Mouse (Mus musculus): ENCODE results near the gene Atp8a1.
"Not testable (repeated sequence)": the region's sequence is repeated elsewhere in the genome, so short reads cannot be mapped to it uniquely, and the experiment has no call there.

Gene Atp8a1

DNA sequence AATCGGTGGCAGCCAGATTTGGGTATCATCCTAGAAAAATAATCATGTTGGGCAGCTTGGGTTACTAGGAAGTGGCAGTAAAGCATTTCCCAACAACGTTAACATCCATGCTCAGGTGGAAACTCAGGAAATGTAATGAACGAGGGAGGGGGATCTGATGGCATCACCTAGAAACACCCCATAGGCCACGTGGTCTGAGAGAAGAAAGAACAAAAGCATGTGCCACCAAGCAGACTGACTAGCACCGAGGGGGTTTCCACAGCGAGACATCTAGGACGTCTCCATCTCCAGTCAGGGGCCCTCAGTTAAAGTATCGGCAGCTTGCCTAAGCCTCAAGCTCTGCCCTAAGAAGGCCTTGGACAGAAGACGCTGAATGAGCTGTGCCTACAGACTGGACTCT is 21.0 kb downstream of the Atp8a1 start:
- DNase-seq (ENCODE audit: low spot score), result no peak

DNA sequence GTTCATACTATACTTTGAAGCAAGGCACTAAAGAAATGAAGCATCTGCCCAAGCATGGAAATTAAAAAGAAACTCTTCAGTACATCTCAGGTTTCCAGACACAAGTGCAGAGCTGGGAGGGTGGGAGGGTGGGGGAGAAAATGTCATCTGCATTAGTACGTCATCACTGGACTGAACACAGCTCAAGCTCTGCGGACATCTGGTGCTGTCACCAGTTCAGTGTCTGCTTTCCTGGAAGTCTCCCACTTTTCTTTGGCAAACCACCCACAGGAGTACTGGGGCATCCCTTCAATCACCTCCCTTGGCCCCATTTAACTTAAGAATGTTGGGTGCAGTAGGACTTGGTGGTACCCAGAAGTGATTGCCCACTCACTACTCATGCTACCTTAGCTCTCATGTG is 22.6 kb downstream of the Atp8a1 start:
- no peak for DNase-seq (ENCODE audit: low spot score)

DNA sequence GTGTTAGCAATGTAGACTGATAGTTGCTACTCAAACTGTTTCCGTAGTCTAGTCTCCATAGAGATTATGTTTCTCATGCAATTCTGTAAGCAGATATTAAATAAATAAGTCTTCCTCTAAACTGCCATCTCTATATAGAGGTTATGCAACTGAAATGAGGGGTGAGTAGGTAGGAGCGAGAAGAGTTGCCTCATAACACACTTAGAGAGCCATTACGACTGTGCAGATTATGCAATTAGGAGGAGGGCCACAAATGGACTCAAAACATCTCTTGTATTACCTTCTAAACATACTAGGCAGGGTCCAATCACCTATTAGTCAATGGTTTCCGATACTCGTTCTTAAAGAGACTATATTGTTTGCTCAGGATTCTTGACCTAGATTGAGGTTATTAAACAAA is 23.5 kb downstream of the Atp8a1 start:
- DNase-seq (ENCODE audit: low spot score), result no peak

DNA sequence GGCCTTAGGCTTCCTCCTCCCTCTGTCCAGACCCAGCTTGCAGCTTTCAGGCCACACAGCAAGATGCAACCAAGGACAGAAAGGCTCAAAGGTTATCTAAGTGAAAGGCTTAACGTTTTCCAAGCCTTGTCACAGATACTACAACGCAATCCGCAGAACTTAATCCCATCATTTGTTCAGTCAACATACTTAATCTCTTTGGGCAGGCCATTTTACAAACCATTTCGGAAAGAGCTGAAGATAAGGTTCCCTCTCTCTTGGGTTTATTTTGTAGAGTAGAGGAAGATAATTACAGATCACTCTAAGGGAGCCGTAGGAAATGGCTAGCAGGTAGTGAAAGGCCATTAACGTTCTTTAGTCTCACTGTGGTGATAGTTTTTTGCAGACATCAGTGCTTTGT is 24.6 kb downstream of the Atp8a1 start:
- no peak for DNase-seq (ENCODE audit: low spot score)

DNA sequence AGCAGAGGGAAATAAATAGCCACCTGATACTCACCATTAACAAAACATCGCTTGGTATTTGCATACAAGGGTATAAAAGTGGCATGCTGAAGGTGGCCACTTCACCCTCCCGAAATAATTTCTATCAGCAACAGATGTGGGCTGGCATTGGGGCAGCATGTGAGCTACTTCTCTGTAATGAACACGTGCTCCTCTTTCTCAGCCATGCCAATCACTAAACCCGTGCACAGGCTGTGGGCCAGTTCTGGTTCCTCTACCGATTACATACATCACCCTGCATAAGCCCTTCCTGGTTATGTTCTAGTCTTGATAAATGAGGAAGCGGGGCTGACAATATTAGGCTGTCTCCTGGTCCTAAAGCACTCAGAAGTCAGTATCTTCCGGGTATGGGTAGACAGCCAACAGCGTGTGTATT is 25.2 kb downstream of the Atp8a1 start:
- no peak for DNase-seq (ENCODE audit: low spot score)

DNA sequence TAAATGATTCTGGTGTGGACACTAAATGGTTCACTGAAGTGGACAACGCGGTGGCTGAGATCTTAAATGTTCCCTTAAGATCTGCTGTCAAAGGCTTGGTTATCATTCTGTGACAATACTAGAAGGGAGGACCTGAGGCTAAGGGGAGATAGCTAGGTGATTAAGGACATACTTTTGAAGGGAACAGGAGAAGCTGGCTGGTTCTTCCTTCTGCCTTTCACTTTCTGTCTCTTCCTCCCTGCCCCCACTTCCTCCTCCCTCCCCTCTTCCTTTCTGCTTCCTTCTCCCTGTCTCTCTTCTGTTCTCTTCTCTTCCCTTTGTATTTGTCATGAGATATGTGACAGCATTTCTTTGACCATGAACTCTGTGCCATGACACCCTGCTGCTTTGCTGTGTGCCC is 26.0 kb downstream of the Atp8a1 start:
- no peak for DNase-seq (ENCODE audit: low spot score)

DNA sequence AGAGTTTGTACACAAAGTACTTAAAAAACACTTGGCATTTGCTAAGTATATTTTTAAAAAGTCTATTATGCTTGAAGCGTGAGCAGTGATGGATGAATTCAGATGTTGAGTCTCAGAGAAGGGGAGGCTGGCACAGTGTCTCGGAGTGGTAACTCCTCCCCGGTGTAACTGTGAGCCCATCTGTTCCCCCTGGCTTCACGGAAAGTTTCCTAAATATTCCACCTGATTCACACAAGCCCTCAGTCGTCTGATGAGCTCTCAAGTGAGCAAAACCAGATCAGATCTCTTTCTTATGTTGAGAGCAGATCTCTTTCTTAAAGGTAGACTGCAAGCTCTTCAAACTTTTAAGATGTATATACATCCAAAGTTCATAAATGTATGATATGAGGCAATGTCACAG is 27.8 kb downstream of the Atp8a1 start:
- no peak for DNase-seq (ENCODE audit: low spot score)

DNA sequence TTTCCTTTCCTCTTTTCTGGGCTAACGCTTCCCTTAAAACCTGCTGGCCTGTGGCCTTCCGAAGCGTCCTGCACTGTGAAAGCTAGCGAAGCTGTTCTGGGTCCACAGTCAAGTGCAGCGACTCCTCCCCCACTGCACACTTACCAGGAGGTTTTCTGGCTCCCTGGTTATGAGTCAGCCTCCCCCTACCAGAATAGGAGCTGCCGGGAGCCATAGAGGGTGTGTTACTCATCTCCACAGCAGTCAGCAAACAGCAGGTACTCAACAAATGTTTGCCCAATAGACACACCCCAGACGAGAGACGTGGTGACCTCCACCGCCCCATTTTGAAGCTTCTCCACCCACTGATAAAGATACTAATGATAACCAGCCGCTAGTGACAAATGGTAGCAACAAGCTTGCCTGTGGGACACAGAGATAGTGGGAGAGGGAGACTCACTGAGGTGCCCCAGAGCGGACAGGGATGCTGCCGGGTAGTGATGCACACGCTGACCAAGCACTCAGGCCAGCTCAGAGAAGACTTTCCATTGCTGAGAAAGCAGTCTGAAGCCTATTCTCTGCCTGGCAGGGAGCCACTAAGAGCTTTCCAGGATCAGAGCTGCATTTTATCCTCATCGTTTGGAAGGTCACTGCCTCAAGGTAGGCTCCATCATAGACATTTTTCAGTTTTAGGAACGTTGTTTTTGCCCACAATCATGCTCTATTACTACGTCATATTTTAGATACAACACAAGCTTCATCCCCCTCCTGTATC is 31.5 kb downstream of the Atp8a1 start:
- DNase-seq (ENCODE audit: low spot score), result no peak

DNA sequence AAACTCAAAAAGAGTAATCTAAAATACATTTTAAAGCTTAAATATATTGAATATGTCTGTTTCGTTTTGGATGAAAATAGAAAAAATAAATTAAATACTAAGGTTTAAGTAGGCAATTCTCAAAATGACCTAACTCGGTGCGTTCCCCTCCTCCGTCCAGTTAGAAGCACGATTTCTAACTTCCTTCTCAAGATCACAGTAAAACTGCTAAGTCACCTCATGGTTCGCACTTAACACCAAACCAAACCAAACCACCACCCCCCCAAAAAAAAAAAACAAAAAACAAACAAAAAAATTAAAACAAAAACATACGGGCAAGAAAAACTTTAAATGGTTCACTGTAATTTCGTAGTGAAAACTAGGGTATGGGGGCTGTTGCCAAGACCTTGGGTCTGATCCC is 32.2 kb downstream of the Atp8a1 start:
- not testable (repeated sequence) for DNase-seq (ENCODE audit: low spot score)

DNA sequence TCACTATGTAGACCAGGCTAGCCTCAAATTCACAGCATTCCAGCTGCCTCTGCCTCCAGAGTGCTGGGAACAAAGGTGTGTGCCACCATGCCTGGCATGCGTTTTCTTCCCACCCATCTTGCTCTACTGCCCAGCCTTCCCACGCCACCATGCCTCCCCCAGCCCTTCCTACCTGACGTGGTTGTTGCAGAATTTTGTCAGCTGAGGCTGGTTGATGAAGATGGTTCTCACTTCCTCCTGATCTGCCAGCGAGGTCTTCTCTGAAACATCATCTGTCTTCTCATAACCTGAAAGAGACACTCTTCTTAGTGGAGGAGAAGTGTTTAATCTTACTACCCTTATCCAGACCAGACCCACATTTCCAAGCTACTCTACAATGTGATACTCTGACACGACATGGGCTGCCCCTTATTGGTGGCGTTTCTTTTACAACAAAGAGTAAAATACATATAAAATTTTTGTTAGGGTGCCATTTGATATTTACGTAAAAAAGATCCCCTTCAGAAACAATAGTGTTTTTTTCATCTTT is 32.7 kb downstream of the Atp8a1 start:
- DNase-seq (ENCODE audit: low spot score), result no peak

DNA sequence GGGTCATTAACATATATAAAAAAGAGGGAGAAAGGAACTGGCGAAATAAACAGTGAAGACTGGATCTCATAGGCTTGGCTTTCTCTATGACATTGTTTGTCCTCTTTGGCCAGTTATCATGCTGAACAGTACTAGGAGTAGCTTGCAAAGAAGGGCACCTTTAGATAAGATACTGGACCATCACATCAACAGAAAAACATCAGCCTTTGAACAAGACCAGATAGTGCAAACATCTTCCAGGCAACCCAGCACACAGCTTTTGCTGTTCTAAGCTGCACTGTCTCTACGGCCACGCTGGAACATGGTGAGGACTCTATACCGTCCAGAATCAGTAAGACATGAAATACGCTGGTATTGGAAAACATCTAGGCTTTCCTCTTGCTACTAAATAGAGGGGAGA is 33.9 kb downstream of the Atp8a1 start:
- no peak for DNase-seq (ENCODE audit: low spot score)

DNA sequence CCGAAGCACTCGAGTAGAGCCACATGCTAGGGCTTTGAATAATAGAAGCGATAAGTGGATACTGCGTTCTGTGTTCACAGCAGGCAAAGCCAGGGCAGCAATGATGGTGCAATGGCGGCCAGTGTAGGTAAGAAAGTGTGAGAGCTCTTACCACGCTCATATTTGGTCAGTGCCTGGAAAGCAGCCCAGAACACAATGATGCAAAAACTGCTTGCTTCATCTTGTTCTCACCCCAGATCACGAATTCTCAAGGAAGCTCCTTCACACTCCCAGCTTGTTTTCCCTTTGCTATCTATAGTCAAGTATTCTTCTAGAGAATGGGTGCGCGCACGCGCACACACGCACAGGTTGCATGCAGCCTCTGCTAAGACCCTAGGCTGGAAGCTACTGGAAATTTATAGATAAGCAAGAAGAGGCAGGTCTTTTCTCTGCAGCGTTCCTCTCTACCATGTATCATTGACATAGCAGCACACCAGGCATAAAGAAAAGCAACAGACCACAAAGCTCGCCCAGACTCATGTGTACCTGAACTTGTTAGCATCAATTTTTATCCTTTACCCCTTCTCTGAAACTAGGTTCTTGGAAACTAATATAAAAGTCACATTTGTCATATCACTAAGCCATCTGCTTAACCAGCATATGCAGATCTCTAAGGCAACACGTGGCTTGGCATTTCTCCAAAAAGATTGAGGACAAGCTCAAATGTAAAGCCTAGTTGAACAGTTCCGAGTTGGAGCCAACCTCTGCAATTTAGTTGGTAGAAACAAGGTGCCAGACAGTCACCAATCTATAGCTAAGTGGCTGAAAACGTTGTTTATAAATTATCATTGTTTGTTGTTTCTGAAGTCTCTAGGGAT is 44.8 kb downstream of the Atp8a1 start:
- no peak for DNase-seq (ENCODE audit: low spot score)

DNA sequence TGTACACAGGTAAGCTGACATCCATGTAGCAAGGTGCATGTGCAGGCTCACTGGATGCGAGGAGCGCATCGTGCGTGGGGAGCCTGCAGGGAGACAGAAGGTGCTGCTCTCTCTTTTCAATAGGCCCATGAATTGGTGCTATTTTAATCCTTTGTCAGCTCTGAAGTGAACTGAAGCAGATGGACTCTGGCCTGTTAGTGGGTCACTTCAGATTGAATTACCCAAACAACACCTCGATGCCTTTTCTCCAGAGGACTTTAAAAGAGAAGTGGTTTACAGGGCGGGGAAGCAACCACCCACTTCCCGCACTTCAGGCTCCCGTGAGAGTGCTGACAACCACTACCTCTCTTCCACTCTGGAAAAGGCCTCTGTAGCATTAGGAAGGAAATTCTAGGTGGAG is 46.4 kb downstream of the Atp8a1 start:
- no peak for DNase-seq (ENCODE audit: low spot score)

DNA sequence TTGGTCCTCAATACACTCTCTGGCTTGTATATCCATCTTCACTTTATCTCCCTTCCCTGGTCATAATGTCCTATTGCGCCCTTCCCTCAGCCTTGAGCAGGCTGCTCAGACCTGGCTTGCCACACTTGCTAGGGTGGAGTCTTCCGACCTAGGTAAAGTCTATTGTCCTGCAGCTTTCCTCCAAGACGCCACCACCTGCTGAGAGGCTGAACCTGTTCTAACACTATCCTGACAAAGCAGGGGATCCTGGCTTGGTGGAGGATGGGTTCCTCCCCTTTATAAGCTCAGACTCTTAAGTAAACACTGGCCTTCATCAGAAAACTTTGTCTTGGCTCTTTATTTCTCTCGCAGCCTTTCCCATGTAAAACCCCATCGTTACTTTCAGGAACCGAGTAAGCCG is 47.4 kb downstream of the Atp8a1 start:
- no peak for DNase-seq (ENCODE audit: low spot score)

DNA sequence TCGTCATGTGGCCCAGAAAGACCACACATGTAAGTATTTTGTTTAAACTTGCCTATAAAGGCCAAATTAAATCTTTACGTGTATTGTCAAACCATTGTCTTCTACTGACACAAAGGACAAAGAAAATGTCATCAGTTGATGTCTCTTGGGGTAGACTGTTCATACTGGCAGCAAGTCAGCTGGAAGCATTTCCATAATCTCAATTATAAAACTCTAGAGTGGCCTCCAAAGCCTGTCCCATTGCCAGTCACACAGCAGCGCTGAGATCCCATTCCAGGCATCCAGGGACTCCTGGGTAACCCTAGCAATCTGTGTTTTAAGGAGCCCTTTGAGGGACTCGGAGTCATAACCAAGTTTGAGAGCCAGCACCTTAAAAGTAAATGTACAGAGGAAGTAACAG is 48.9 kb downstream of the Atp8a1 start:
- DNase-seq (ENCODE audit: low spot score), result no peak

DNA sequence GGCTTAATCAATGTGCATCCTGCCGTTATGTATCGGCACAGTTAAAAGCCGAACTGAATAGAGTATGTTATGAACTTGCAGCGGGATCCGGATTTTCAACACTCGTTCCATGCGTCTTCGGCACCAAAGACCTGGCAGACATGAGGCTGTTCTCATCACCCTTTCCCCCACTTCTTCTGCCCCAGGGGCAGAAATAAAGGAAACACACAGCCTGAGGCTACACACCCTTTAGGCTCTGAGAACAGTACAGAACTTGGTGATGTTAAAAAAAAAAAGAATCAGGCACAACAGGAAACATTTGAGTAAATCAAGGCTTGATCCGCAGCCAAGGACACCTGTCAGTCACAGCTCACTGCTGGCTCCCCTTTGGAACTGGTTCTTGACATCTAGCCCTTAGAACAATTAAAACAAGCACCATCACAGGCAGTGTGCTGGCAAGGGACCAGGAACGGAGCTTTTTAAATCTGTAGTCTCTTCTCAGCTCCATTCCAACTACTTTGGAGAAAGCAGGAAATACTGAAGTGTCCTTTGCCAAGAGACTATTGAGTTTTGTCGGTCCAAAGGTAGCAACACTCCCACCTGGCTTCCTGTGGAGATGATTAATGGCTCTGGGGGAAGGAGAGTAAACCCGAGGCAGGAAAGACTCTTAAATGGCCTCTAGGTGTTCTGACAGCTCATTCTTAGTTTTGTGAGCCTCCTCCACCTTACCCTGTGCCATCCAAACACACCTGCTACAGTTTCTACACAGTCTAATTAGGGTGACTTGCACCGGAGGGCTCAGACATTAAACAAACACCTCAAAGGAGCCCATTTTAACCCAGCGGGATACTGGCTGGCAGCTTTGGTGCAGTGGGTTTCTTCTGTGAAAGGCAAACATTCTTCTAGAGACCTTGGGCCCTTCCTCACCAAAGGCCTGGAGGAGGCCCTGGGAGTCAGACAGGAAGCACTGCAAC is 50.0 kb downstream of the Atp8a1 start:
- DNase-seq (ENCODE audit: low spot score), result no peak

DNA sequence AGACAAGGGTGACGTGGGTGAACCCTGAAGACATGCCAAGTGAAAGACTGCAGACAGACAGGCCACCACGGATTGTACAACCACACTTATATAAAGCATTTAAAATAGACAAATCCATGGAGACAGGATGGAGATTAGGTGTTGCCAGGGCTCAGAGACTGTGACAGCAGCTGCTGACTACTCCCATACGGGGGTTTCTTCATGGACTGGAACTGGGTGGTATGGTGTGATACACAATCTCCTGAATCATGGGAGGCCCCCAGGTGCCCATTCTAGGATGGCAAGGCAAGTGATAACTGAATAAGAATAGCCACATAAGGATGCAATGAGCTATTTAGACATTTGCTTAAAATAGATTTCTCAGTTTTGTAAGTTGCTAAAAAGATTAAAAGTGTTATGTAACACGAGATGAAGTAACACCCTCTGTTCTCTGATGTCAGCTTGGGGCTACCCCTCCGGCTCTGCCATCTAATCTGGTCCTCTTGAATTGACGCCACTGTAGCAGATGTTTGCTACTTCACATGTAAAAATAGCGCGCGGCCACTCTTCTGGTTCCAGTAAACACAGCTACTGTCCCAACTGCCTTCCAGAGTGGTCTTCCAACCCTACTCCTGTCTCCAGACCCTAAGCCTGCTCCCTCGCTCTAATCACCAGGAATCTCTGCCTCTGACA is 53.0 kb downstream of the Atp8a1 start:
- DNase-seq (ENCODE audit: low spot score), result no peak

DNA sequence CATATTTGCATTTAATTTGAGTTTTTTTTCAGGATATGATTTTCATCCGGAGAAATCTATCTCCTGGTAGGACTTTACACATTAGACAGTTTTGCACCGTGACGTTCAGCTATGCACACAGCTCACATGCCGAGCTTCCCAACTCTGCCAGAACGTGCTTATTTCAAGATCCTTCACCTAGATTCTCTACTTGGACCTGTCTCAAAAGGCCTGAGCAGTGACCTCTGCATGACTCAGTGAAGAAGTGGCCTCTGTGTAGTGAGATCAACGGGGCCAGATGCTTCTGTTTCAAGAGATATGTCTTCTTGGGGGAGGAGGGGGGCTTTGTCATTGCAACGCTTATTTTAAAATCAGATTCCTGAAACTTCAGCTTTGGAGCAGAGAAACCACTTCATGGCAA is 64.5 kb downstream of the Atp8a1 start:
- no peak for DNase-seq (ENCODE audit: low spot score)

DNA sequence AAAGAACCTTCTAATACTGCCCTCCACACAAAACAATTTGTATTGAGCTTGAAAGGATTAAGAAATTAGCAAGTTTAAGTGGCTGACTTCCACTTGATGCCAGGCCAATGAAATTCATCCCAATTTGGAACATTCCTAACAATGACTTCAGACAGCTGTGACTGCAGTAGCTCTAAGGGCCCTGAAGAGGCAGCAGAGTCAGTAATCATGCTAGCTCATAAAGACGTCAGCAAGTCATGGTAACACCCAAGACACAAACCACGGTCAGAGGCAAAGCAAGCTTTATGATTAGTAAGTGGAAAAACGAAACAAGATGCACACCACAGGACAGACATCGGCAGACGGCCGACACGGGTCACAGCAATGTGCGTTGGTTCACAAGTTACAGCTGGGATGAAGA is 69.2 kb downstream of the Atp8a1 start:
- DNase-seq (ENCODE audit: low spot score), result peak; percentile 69

DNA sequence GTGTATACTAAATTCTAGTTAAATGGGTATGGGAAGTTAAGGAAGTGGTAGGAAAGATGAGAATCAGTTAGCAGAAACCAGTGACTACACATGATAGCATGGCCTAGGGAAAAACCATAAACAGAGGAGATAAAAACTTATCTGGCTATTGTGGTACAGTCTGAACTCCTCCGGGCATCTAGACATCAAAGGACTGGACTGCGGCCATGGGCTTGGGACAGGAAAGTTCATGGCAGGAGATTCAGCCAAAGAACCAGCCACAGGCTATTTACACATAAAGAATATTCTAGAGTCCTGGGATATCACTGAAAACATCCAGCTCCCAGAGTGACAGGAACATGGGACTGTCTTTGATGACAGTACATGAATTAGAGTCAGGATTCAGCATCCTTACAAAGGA is 73.0 kb downstream of the Atp8a1 start:
- DNase-seq (ENCODE audit: low spot score), result no peak

DNA sequence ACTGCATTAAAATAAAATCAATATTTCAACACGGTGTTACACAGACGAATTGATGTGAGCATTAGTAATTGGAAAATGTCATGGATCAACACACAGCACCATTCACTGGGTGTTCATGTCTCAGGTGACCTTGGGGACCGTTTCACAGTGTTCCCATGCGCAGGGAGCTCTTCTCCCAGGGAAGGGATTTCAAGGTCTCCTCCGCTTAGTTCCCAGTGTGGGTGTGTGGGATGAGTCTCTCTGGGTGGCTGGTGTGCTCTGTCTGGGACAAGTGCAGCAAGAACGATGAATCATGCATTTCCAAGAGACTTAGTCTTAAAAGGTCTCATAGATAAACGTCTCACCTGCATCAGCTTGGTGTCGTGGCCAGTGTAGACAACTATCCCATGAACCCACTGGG is 78.5 kb downstream of the Atp8a1 start:
- DNase-seq (ENCODE audit: low spot score), result no peak

DNA sequence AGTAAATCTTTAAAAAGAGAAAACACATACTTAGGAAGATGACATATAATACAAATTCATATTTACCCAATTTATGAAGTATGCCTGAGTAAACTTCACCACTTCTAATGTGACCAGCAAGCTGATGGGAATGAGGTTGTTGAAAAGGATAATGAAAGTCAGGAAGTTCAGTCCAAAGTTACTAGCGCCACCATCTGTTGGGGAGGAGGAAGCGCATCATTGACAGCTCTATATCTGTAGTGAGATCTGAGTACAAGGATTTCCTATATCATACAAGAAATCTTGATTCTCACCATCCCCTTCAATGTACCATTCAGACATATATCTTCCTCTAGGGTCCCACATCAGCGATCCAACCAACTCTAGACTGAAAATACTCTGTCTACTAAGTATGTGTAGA is 82.4 kb downstream of the Atp8a1 start:
- DNase-seq (ENCODE audit: low spot score), result no peak

Data from layer of hippocampus, adult 9-10 months (tissue).